Mouse (Mus musculus) kidney, adult 2 months (tissue): ENCODE results near the gene Ccdc180. TPM values are rescaled to one million over a fixed set of nuclear protein-coding genes. Genes with fewer than 3 reads are reported as not detected.

Experiments used
- DNase-seq: peaks from one replicate; pipeline ENCODE4 v3.0.0; 2021
- H3K27ac ChIP-seq: fragments of 200-500 bp; 2 replicates; pipeline ENCODE4 v1.5.1; 2012; ENCODE audit warnings: low read depth, low read length, control low read depth, inconsistent platforms; ENCODE audit not compliant: insufficient read depth
- H3K27me3 ChIP-seq: fragments of 200-500 bp; replicated peaks from 2 replicates; pipeline ENCODE4 v1.6.1; 2012; ENCODE audit warnings: mild to moderate bottlenecking, moderate library complexity, low read length, inconsistent platforms; ENCODE audit not compliant: control insufficient read depth, insufficient read depth
- H3K36me3 ChIP-seq: fragments of 200-500 bp; 2 replicates; pipeline ENCODE4 v1.6.1; 2012; ENCODE audit warnings: mild to moderate bottlenecking, moderate library complexity, low read length, inconsistent platforms; ENCODE audit not compliant: control insufficient read depth, insufficient read depth
- H3K4me1 ChIP-seq: fragments of 200-500 bp; 2 replicates; pipeline ENCODE4 v1.6.1; 2011; ENCODE audit warnings: low read length; ENCODE audit not compliant: control insufficient read depth, insufficient read depth
- H3K4me3 ChIP-seq: fragments of 200-500 bp; 2 replicates; pipeline ENCODE4 v1.5.1; 2011; ENCODE audit warnings: mild to moderate bottlenecking, low read depth, low read length, control low read depth; ENCODE audit not compliant: insufficient read depth
- CTCF ChIP-seq: fragments of 200-500 bp; conservative IDR thresholded peaks from 2 replicates; pipeline ENCODE4 v1.5.1; 2011; ENCODE audit warnings: low read depth, mild to moderate bottlenecking, control low read depth, low read length, moderate library complexity, mixed read lengths; ENCODE audit not compliant: insufficient read depth, insufficient read length
- POLR2A ChIP-seq: fragments of 200-500 bp; IDR thresholded peaks from one replicate; pipeline ENCODE4 v1.6.1; 2011; ENCODE audit warnings: low read depth, low read length, control low read depth
- WGBS: fragments of 180-500 bp; shearing (Covaris S2); methylation state at CpG from one replicate; pipeline ENCODE4 v1.1.7; 2018; 5-methylcytosine and 5-hydroxymethylcytosine counted together
- polyA plus RNA-seq: library from polyadenylated mRNA; depleted of rRNA; stranded (reverse); fragments of >200 nt; gene quantifications from 2 replicates; pipeline ENCODE4 v1.2.3, GENCODE M21; 2012

The Ccdc180 gene
- polyA plus RNA-seq, 1 experiment, result 0.17 TPM

DNA sequence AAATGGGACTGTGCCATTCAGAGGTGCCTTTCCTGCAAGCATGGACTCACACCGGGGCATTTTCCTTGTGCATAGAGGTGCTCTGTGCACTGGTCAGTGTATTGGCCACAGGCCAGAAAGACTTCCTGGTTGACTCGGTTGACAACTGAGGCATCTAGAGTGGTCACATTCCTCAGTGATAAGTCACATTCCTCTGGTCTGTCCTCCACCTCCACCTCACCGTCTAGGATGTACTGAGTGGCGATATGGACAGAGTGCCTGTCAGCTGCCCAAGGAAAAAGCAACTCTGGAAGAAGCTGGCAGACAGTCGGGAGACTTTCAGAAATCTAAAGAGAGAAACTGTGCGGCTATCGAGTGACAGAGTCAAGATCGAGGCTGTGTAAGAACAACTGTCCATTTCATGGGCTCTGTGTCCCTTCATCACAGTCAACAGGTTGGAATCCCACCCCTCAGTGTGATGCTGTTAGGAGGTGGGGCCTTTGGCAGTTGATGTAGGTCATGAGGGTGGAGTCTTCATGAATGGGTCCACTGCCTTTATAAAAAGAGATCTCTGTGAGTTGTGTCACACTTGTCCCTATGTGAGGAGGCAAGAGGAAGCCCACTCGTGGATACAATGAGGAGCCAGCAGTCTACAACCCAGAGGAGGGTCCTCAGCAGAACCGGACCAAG lies 74.8 kb downstream of the Ccdc180 start, which contains the start of gene Tdrd7:
Gene Tdrd7, plus strand, starts transcription at position 564 of the 669 bp plus-strand sequence.
- H3K4me3 ChIP-seq, result no peak within 1 kb of the TSS; the same call in 1 of the 2 replicates
- no peaks in the 10 kb centered on the region for H3K36me3 ChIP-seq
- WGBS, result 39% methylated on average over 10 of the region's 10 CpGs
- TF ChIP-seq POLR2A (no peak), CTCF (no peak)
- no peaks in the 10 kb centered on the region for H3K27me3 ChIP-seq
- peak within 1 kb of the TSS; percentile 26 for H3K27ac ChIP-seq
- H3K4me1 ChIP-seq, result peaks cover 18% of the 10 kb centered on the region
- peak; percentile 63 for DNase-seq

DNA sequence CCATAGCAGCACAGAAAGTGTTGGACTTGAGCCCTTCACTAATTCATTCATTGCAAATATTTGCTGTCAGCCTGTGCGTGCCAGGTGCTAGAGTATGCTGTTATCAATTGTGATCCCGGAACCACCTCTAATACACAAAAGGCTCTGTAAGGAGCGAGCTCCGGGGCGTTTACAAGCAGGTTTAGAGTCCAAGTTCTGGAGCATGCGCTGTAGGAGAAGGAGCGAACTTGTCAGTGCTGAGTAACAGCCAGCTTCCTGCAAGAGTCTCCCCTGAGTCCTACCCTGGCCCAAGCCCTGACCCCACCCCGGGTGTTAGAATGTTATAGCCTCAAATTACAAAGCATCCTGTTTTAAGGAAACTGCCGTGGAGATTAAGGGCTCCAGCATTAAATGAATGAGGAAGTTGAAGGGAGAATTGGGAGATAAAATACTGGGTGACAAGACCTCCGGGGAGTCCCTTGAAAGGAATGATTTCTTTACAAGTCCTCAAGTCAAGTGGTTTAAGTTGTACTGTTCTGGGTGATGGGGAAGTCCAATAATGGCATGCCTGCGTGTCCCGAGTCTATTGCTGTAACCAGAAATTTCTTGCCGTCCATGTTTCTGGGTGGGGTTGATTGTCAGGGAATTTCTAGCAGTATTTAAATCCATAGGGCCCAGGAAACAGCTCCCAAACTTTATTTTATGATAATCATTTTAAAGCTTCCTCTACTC lies 75.8 kb downstream of the Ccdc180 start:
- peak overlapping the region; percentile 26 for H3K27ac ChIP-seq
- peaks cover 18% of the 10 kb centered on the region for H3K4me1 ChIP-seq
- no peaks in the 10 kb centered on the region for H3K36me3 ChIP-seq
- TF ChIP-seq POLR2A, result no peak
- no peak overlapping the region; the same call in 1 of the 2 replicates for H3K4me3 ChIP-seq
- DNase-seq, result peak; percentile 85
- 16% methylated on average over 13 of the region's 13 CpGs for WGBS
- no peaks in the 10 kb centered on the region for H3K27me3 ChIP-seq

DNA sequence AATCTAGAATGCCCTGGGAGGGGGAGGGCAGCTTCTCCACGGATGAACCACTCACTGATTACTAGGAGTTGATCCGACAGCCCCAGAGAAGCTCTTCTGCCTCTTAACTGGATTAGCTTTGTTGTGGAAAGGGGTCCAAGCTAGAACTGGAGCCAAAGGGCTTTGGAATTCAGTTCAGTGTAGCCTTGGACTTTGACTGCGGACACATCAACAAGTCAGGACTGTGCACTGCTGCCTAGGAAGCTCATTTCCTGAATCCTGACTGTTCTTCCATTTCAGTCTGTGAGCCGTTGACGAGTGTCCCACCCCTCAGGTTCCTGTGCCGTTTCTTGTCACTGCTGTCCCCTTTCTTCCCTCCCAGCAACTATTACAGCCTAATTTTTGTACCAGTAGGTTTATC lies 76.6 kb downstream of the Ccdc180 start:
- Histone ChIP-seq H3K4me3 (no peak overlapping the region), H3K36me3 (no peaks in the 10 kb centered on the region), H3K4me1 (peaks cover 18% of the 10 kb centered on the region), H3K27ac (peak overlapping the region; percentile 37), H3K27me3 (no peaks in the 10 kb centered on the region)
- TF ChIP-seq POLR2A (no peak), CTCF (no peak)
- DNase-seq, result peak; percentile 74
- 17% methylated on average over 6 of the region's 6 CpGs for WGBS

DNA sequence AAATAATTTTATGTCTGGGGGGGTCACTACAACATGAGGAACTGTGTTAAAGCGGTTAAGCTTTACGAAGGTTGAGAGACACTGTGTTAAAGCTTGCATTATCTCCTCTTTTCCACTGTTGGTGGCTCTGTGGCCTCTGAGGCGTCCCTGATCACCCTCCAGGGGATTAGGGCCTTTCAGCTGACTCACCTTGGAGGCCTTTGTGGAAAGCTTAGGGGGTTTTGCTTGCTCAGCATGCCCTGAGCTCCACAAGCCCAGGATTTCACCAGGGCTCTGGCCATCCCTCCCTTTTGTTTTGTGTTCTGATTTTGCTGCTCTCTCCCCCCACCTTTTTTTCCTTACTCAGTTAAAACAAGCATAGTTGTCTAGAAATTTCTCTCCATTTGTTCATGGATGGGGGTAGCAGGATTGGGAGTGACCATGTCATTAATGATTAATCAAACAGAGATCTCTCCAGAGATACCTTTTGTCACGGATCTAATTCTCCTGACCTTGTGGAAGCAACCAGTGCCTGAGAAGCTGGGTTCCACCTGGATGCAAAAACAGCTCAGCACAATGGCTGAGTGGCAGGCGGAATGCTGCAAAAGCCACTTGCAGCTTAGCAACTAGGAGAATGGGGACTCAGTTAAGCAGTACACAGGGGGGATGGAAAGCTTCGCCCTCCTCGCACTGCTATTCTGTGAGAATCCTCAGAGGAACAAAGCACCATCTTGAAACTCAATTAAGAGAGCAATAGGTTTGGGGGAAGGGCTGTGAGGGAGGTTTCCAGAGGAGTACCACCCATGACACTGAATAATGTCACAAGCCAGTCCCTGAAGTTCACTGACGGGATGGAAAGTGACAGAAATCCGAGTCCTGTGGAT lies 77.6 kb downstream of the Ccdc180 start:
- H3K27ac ChIP-seq, result peak overlapping the region; percentile 58; the same call in 1 of the 2 replicates
- no peak overlapping the region for H3K4me3 ChIP-seq
- H3K4me1 ChIP-seq, result peaks cover 18% of the 10 kb centered on the region
- H3K27me3 ChIP-seq, result no peaks in the 10 kb centered on the region
- TF ChIP-seq POLR2A, result no peak
- TF ChIP-seq CTCF, result no peak
- peak; percentile 45 for DNase-seq
- H3K36me3 ChIP-seq, result no peaks in the 10 kb centered on the region
- 72% methylated on average over 9 of the region's 9 CpGs for WGBS

DNA sequence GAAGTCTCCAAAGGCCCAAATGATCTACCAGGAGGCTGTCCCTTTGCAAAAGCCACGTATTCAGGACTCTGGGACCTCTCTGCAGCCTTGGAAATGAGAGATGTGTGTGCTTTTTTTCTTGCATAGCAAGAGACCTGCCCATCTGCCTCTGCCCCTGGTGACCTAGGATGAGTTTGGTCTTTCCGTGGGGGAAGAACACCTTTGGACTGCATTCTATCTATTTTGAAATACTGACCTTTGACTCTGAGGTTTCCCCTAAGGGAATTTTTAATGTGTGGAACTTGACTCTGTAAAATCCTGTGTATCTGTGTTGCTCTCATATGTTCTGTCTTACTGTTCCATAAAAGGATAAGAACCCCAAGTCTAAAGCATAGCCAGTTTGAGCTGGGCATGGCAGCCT lies 78.9 kb downstream of the Ccdc180 start:
- Histone ChIP-seq H3K4me1 (peaks cover 27% of the 10 kb centered on the region), H3K36me3 (no peaks in the 10 kb centered on the region), H3K27ac (no peak overlapping the region), H3K4me3 (no peak overlapping the region), H3K27me3 (no peaks in the 10 kb centered on the region)
- TF ChIP-seq CTCF (no peak), POLR2A (no peak)
- WGBS, result 54% methylated on average over 2 of the region's 2 CpGs
- DNase-seq, result no peak

DNA sequence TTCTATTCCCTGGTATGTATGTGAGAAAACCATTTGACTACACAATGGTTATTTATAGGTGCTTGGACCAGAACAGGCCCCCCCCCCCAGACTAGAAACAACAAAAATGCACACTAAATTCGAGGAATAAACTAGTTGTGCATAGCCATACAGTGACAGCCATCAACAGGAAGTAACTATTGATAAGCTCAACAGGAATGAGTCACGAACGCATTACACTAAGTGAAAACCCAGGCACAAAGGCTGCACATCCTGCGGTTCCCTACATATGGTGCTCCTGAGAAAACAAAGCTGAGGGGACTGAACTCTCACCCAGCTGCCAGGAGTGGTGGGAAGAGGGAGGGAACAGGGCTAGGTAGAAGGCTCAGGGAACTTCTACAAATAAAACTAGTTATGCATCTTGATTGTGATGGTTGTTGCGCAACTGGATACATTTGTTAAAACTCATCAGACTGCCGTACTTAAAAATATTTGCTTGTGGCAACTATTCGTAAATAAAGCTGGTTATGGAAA lies 80.0 kb downstream of the Ccdc180 start:
- no peak overlapping the region for H3K27ac ChIP-seq
- no peaks in the 10 kb centered on the region for H3K27me3 ChIP-seq
- H3K4me3 ChIP-seq, result no peak overlapping the region
- TF ChIP-seq CTCF, result no peak
- TF ChIP-seq POLR2A, result no peak
- H3K4me1 ChIP-seq, result peaks cover 27% of the 10 kb centered on the region
- no peaks in the 10 kb centered on the region for H3K36me3 ChIP-seq
- 73% methylated on average over 7 of the region's 7 CpGs for WGBS
- no peak for DNase-seq
